Mouse (Mus musculus) liver, embryonic 14.5 days (tissue): ENCODE results near the gene Rbm4. TPM values are rescaled to one million over a fixed set of nuclear protein-coding genes. Genes with fewer than 3 reads are reported as not detected.

Experiments used
- ATAC-seq: fragments of 200-750 bp; cut with Nextera tagmentation; 2 replicates; pipeline ENCODE4 v1.8.0; 2017; ENCODE audit warnings: moderate number of reproducible peaks, mild to moderate bottlenecking, moderate library complexity; ENCODE audit not compliant: insufficient read depth
- DNase-seq, 3 experiments: peaks; one replicate each; pipeline ENCODE4 v3.0.0-alpha.2; 2012 to 2013; ENCODE audit warnings: low read depth in 3 of 3, low spot score in 3 of 3
- H3K27ac ChIP-seq: fragments of 300-500 bp; sonication (generic); 2 replicates; pipeline ENCODE4 v1.5.1; 2014; ENCODE audit warnings: moderate library complexity, mild to moderate bottlenecking, control low read depth, inconsistent platforms
- H3K27me3 ChIP-seq: fragments of 300-500 bp; sonication (generic); 2 replicates; pipeline ENCODE4 v1.6.1; 2014; ENCODE audit warnings: mild to moderate bottlenecking, low read length, moderate library complexity; ENCODE audit not compliant: control insufficient read depth, insufficient read depth
- H3K36me3 ChIP-seq: fragments of 300-500 bp; sonication (generic); replicated peaks from 2 replicates; pipeline ENCODE4 v1.6.1; 2014; ENCODE audit warnings: low read depth; ENCODE audit not compliant: control insufficient read depth, insufficient read depth
- H3K4me1 ChIP-seq, 2 experiments: fragments of 200-500 bp in 1 of 2; fragments of 300-500 bp in 1 of 2; sonication (generic) in 1 of 2; replicated peaks; 2 replicates each; pipeline ENCODE4 v1.6.1; 2012 to 2014; ENCODE audit warnings: antibody characterized with exemption in 1 of 2, inconsistent platforms in 1 of 2, low read length in 1 of 2; ENCODE audit not compliant: control insufficient read depth in 2 of 2, insufficient read depth in 2 of 2
- H3K4me2 ChIP-seq: fragments of 300-500 bp; sonication (generic); 2 replicates; pipeline ENCODE4 v1.6.1; 2014; ENCODE audit warnings: low read depth, mild to moderate bottlenecking, control low read depth, moderate library complexity
- H3K4me3 ChIP-seq, 2 experiments: fragments of 200-500 bp in 1 of 2; fragments of 300-500 bp in 1 of 2; sonication (generic) in 1 of 2; 2 replicates each; pipeline ENCODE4 v1.5.1; 2012 to 2014; ENCODE audit warnings: low read depth in 2 of 2, low read length in 2 of 2, mild to moderate bottlenecking in 2 of 2, control low read depth in 1 of 2, inconsistent platforms in 1 of 2, moderate library complexity in 1 of 2; ENCODE audit not compliant: insufficient read depth in 1 of 2
- H3K9ac ChIP-seq: fragments of 300-500 bp; sonication (generic); replicated peaks from 2 replicates; pipeline ENCODE4 v1.6.1; 2014; ENCODE audit warnings: mild to moderate bottlenecking, control low read depth, moderate library complexity
- H3K9me3 ChIP-seq: fragments of 300-500 bp; sonication (generic); 2 replicates; pipeline ENCODE4 v1.6.1; 2016; ENCODE audit warnings: low read length, mixed read lengths; ENCODE audit not compliant: control insufficient read depth
- CTCF ChIP-seq: IDR thresholded peaks from 2 replicates; pipeline ENCODE4 v1.5.1; 2016; ENCODE audit warnings: antibody characterized with exemption, low read depth, control low read depth
- EP300 ChIP-seq: IDR thresholded peaks from 2 replicates; pipeline ENCODE4 v1.6.1; 2016; ENCODE audit warnings: antibody characterized with exemption, low read depth
- WGBS: fragments of 180-500 bp; shearing (Covaris S2); extraction: QIAGEN DNeasy Blood & Tissue Kit; methylation state at CpG from one replicate; pipeline ENCODE4 v1.1.7; 2014; ENCODE audit not compliant: insufficient replicate concordance; 5-methylcytosine and 5-hydroxymethylcytosine counted together
- polyA plus RNA-seq, 2 experiments: library from polyadenylated mRNA; depleted of rRNA in 1 of 2; stranded (reverse) in 1 of 2; unstranded in 1 of 2; fragments of >200 nt; fragmentation: Nextera tagmentation in 1 of 2; extraction: Ambion mirVana in 1 of 2; gene quantifications; 2 replicates each; pipeline versions ENCODE4 v1.2.1 to v1.2.3; 2012 to 2014

The Rbm4 gene
- polyA plus RNA-seq (2012; rRNA removed) = 23.8 and 27.9 TPM in 2 replicates
- 22.1 and 24.3 TPM in 2 replicates for polyA plus RNA-seq (2014; fragmentation: Nextera tagmentation; extraction: Ambion mirVana)

DNA sequence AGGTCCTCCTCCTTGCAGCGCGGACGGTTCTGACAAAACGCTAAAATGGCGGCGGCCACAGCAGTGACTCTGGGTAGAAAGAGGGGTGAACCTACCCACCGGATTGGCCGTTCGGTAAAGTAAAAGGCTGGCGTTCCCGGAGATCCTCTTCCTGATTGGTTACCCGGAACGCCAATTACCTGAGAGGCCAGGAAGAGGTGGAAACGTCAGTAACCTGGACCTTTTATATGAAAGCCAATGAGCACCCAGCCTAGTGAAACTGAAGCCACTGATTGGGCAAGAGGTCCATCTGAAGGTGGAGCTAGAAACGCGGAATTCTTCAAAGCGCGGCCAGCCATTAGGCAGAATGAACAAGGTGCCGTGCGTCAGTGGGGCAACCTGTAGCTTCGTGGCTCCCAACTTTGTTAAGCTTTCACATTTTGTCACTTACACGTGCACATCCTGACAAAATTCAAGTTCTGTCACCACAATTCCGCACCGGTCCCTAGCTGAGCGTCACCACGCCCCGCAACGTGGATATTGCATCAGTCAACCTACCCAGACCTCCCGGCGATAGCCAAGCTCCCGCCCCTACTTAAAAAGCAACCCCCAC is at the start of gene Rbm4:
Gene Rbm4, minus strand, starts transcription at position 71 of the 592 bp plus-strand sequence.
- no peaks in the 10 kb centered on the region for H3K27me3 ChIP-seq
- H3K4me1 ChIP-seq = peaks cover 26 to 29% of the 10 kb centered on the region in 2 experiments
- ATAC-seq (peak; percentile 96), DNase-seq (peak; percentile 100)
- peak within 1 kb of the TSS; percentile 96 for H3K4me2 ChIP-seq
- H3K9ac ChIP-seq = peak within 1 kb of the TSS; percentile 91
- peak within 1 kb of the TSS; percentile 95 to 98 for H3K4me3 ChIP-seq
- WGBS = under 1% methylated on average over 31 of the region's 31 CpGs
- H3K36me3 ChIP-seq = peaks cover 41% of the 10 kb centered on the region
- H3K9me3 ChIP-seq = no peaks in the 10 kb centered on the region
- peak within 1 kb of the TSS; percentile 85 for H3K27ac ChIP-seq
- TF ChIP-seq EP300 (no peak; the same call in 1 of the 2 replicates), CTCF (no peak)

DNA sequence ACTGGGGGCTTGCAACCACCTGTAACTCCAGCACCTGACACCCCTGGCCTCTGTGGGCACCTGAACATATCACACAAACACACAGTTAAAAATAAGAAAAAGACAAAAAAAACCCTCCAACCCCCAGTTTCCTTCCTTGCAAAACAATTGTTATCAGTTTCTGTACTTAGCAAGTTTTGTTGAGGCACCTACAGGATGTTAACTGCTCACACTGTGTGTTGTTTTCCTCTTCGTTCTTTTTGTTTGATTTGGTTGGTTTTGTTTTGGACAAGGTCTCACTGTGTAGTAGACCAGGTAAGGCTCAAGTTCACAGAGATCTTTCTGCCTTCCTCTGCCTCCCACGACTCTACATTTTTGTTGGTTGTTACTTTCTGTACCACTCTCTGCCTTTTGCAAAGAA is 48.9 kb upstream of the Rbm4 start:
- Histone ChIP-seq H3K4me2 (no peak overlapping the region), H3K36me3 (no peaks in the 10 kb centered on the region), H3K27ac (no peak overlapping the region), H3K9ac (no peak overlapping the region), H3K27me3 (peaks cover 21% of the 10 kb centered on the region), H3K9me3 (no peaks in the 10 kb centered on the region), H3K4me1 (peaks cover 13 to 15% of the 10 kb centered on the region in 2 experiments), H3K4me3 (no peak overlapping the region)
- 39% methylated on average over 2 of the region's 2 CpGs for WGBS
- DNase-seq (no peak), ATAC-seq (no peak)
- TF ChIP-seq CTCF (no peak), EP300 (no peak)

DNA sequence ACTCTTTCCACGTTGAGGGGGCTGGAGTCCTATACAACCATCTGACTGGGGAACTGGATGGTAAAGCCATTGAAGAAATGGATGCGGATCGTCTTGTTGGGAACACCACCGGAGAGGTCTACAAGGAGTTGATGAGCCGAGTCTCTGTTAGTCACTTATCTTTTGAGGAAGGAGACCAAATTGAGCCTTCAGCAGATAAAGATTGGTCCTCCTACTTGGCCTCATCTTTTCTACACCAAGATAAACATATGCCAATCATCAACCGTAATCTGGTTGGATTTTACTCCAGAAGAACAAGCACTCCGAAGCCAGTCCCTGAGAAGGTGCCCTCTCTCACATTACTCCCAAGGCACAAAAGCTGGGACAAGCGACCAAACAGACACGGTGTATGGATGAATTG is 47.1 kb upstream of the Rbm4 start:
- whole genome bisulfite sequencing = 52% methylated on average over 9 of the region's 9 CpGs
- peaks cover 13 to 15% of the 10 kb centered on the region in 2 experiments for H3K4me1 ChIP-seq
- TF ChIP-seq EP300 (no peak), CTCF (no peak)
- H3K36me3 ChIP-seq = no peaks in the 10 kb centered on the region
- H3K9ac ChIP-seq = no peak overlapping the region
- peaks cover 21% of the 10 kb centered on the region for H3K27me3 ChIP-seq
- H3K4me2 ChIP-seq = no peak overlapping the region
- ATAC-seq (no peak), DNase-seq (no peak)
- H3K4me3 ChIP-seq = no peak overlapping the region
- no peak overlapping the region for H3K27ac ChIP-seq
- no peaks in the 10 kb centered on the region for H3K9me3 ChIP-seq

DNA sequence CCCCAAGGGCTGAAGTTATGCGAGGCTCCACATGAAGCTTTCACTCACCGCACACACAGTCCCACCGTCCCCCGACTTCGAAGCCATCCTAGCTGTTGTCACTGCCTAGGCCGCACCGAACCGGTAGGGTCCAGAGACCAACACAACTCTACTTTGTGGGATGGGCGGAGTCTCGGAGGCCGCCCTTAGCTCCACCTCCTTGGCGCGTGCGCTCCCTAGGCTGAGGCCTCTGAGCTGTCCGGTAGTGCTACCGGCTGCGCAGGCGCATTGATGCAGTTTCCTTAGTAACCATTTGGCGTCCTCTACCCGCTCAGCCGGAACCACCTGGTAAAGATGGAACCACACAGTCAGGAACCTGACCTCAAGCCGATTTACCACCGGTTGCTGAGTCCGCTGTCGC is 45.4 kb upstream of the Rbm4 start, which contains the start of the genes Ccs and Ccdc87:
Gene Ccs, minus strand, starts transcription at position 184 of the 400 bp plus-strand sequence.
Gene Ccdc87, plus strand, starts transcription at position 218 of the 400 bp plus-strand sequence.
- WGBS = 1% methylated on average over 25 of the region's 25 CpGs
- Histone ChIP-seq H3K4me2 (peak within 1 kb of the TSS; percentile 69), H3K9ac (peak within 1 kb of the TSS; percentile 84), H3K36me3 (no peaks in the 10 kb centered on the region), H3K27ac (peak within 1 kb of the TSS; percentile 64), H3K4me1 (peaks cover 13 to 15% of the 10 kb centered on the region in 2 experiments), H3K27me3 (peaks cover 21% of the 10 kb centered on the region), H3K9me3 (no peaks in the 10 kb centered on the region), H3K4me3 (peak within 1 kb of the TSS; percentile 72 to 80)
- ATAC-seq (peak; percentile 97), DNase-seq (peak; percentile 92 to 93 (median 93))
- TF ChIP-seq CTCF = peak; percentile 43; the same call in 1 of the 2 replicates
- TF ChIP-seq EP300 = no peak

DNA sequence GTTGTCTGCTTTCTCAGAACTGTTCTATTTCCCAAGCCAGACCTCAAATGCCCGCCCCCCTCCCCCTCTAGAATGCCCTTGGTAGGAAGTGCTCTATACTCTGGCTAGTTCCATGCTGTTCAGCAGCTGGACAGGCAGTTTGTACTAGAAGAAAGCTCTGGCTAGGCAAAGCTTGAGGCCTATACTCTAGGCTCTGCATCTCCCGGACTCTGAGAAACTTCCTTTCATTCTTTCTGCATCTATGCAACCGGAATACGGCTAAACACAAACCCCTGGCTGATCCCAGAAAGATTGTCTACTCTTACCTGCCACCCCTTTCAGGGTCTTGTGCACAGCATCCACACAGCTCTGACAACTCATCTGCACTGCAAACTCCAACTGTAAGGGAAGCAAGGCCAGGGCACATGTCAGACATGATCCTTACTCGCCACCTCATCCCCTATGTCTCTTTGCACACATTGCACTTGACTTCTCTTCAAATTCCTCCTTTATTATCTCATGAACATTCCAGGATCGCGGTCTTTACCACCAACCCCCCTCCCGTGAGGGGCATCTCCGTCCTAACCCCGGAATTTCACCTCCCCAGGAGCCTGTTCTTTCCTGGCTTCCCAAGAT is 44.9 kb upstream of the Rbm4 start:
- H3K4me1 ChIP-seq = peaks cover 13 to 15% of the 10 kb centered on the region in 2 experiments
- peaks cover 21% of the 10 kb centered on the region for H3K27me3 ChIP-seq
- no peaks in the 10 kb centered on the region for H3K9me3 ChIP-seq
- peak overlapping the region; percentile 64 for H3K27ac ChIP-seq
- peak overlapping the region; percentile 69 for H3K4me2 ChIP-seq
- H3K36me3 ChIP-seq = no peaks in the 10 kb centered on the region
- H3K4me3 ChIP-seq = peak overlapping the region; percentile 72 to 80
- ATAC-seq (peak; percentile 49), DNase-seq (no peak)
- 29% methylated on average over 10 of the region's 10 CpGs for WGBS
- H3K9ac ChIP-seq = peak overlapping the region; percentile 84
- TF ChIP-seq EP300 = no peak
- TF ChIP-seq CTCF = no peak
